Mouse (Mus musculus) kidney, adult 18-20 months (tissue): ENCODE measurements at regions not wholly inside any gene's neighbourhood (a gene's known extent, or its start where the extent isn't known, plus 50 kb on each side); places are given as distances from the start of the nearest gene placed in this dataset.

ENCODE experiments used
- DNase-seq: peaks from one replicate; pipeline ENCODE4 v3.0.0; 2021

- DNase-seq, result no peak
Observed at GRCm38 (mm10) chr7:115300241-115300640, 556.7 kb downstream of the Insc start.

GRCm38 (mm10) chr7:115308377-115308776 lies 564.9 kb downstream of the Insc start:
- DNase-seq, result no peak

- DNase-seq, result peak; percentile 8
Observed at GRCm38 (mm10) chr7:115310400-115311225, 567.1 kb downstream of the Insc start.

- no peak for DNase-seq
Observed at GRCm38 (mm10) chr7:115319504-115319903, 576.0 kb downstream of the Insc start.

- no peak for DNase-seq
Observed at GRCm38 (mm10) chr7:115322989-115323388, 579.5 kb downstream of the Insc start.

GRCm38 (mm10) chr7:115328300-115328699 lies 584.8 kb downstream of the Insc start:
- no peak for DNase-seq

GRCm38 (mm10) chr7:115331698-115332097 lies 588.2 kb downstream of the Insc start:
- no peak for DNase-seq

GRCm38 (mm10) chr7:115333046-115333577 lies 589.6 kb downstream of the Insc start:
- DNase-seq, result no peak

- no peak for DNase-seq
Observed at GRCm38 (mm10) chr7:115335051-115335450, 591.6 kb downstream of the Insc start.

- DNase-seq, result no peak
Observed at GRCm38 (mm10) chr7:115340155-115340554, 596.7 kb downstream of the Insc start.

- DNase-seq, result no peak
Observed at GRCm38 (mm10) chr7:115341007-115341406, 597.5 kb downstream of the Insc start.

- DNase-seq, result no peak
Observed at GRCm38 (mm10) chr7:115345749-115346148, 602.3 kb downstream of the Insc start.

- DNase-seq, result no peak
Observed at GRCm38 (mm10) chr7:115358711-115359110, 615.2 kb downstream of the Insc start.

GRCm38 (mm10) chr7:115360142-115360541 lies 616.6 kb downstream of the Insc start:
- DNase-seq, result no peak

GRCm38 (mm10) chr7:115362117-115362516 lies 618.6 kb downstream of the Insc start:
- DNase-seq, result no peak

GRCm38 (mm10) chr7:115366910-115367309 lies 623.4 kb downstream of the Insc start:
- peak; percentile 63 for DNase-seq

GRCm38 (mm10) chr7:115371143-115371542 lies 627.6 kb downstream of the Insc start:
- no peak for DNase-seq

- DNase-seq, result no peak
Observed at GRCm38 (mm10) chr7:115372921-115373320, 629.4 kb downstream of the Insc start.

GRCm38 (mm10) chr7:115373781-115374533 lies 630.5 kb downstream of the Insc start:
- DNase-seq, result no peak

GRCm38 (mm10) chr7:115376067-115376466 lies 632.6 kb downstream of the Insc start:
- DNase-seq, result no peak

GRCm38 (mm10) chr7:115378836-115379235 lies 635.3 kb downstream of the Insc start:
- DNase-seq, result no peak

- DNase-seq, result no peak
Observed at GRCm38 (mm10) chr7:115379600-115379999, 636.1 kb downstream of the Insc start.

GRCm38 (mm10) chr7:115380989-115381610 lies 637.6 kb downstream of the Insc start:
- no peak for DNase-seq
